Mouse (Mus musculus): ENCODE measurements around the gene Meis1.

DNA sequence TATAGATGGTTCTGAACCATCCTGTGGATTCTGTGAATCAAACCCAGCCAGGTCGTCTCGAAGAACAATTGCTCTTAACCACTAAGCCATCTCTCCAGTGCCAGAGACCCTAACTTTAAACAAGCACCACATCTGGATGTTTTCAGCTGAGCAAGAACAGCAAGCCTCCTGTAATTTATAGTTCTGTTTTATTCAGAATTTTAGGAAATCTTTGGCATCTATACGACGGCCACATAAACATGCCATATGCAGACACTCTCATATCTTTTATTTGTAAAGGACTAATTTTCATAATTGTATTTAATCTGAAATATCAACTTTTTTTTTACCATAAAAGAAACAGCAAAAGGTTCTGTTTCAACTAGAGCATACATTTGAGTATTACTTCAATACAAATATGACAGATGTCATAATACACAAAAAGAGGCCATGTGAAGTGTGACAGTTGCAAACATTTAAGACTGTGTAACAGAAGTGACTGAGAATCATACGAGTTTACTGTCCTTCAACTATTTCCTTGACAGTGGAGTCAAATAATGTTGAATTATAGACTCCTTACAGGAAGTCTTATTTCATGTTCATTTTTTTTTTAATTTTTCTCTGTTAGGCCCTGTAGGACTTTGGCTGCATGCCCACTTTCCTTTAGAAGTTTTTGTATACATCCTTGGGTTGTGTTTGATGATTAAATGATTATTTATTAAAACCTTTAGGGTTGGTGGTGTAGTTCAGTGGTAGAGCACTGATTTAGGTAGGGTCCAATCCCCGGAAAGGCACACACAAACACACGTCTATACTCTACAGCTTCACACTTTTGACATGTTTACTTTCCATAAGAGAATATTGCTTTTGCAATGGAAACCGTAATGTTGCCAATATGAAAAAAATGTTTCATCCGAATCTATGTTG, 13.5 kb downstream of the Meis1 start:
- no peak for TF ChIP-seq CTCF (IDR thresholded peaks at IDR 0.05; ENCODE audit: control insufficient read depth, insufficient read depth, low read length)
- no peak for TF ChIP-seq POLR2A (IDR thresholded peaks at IDR 0.05; ENCODE audit: borderline replicate concordance, control insufficient read depth, low read depth, low read length)

Data from bone marrow, adult 2 months (tissue).